Mouse (Mus musculus) embryonic facial prominence, embryonic 10.5 days (tissue): ENCODE data around the gene Gm11060. TPM values are rescaled to one million over a fixed set of nuclear protein-coding genes. Genes with fewer than 3 reads are reported as not detected.

Source experiments
- DNase-seq: peaks from one replicate; pipeline ENCODE4 v3.0.0-alpha.2; 2017; ENCODE audit warnings: low spot score
- H3K27ac ChIP-seq: fragments of 300-500 bp; sonication (generic); replicated peaks from 2 replicates; pipeline ENCODE4 v1.5.1; 2016; ENCODE audit warnings: mild to moderate bottlenecking
- H3K27me3 ChIP-seq: fragments of 300-500 bp; sonication (generic); replicated peaks from 2 replicates; pipeline ENCODE4 v1.6.1; 2016; ENCODE audit warnings: low read depth, mild to moderate bottlenecking; ENCODE audit not compliant: poor library complexity, severe bottlenecking
- H3K36me3 ChIP-seq: fragments of 300-500 bp; sonication (generic); replicated peaks from 2 replicates; pipeline ENCODE4 v1.6.1; 2016; ENCODE audit warnings: mild to moderate bottlenecking, moderate library complexity
- H3K4me1 ChIP-seq: fragments of 300-500 bp; sonication (generic); 2 replicates; pipeline ENCODE4 v1.6.1; 2016
- H3K4me3 ChIP-seq: fragments of 300-500 bp; sonication (generic); 2 replicates; pipeline ENCODE4 v1.5.1; 2016; ENCODE audit warnings: mild to moderate bottlenecking, moderate library complexity
- H3K9me3 ChIP-seq: fragments of 300-500 bp; sonication (generic); 2 replicates; pipeline ENCODE4 v1.6.1; 2016; ENCODE audit warnings: mild to moderate bottlenecking
- WGBS: fragments of 180-500 bp; shearing (Covaris S2); methylation state at CpG from one replicate; pipeline ENCODE4 v1.1.7; 2016; 5-methylcytosine and 5-hydroxymethylcytosine counted together
- polyA plus RNA-seq: library from polyadenylated mRNA; unstranded; fragments of >200 nt; fragmentation: Nextera tagmentation; extraction: Ambion mirVana; gene quantifications from 2 replicates; pipeline ENCODE4 v1.2.1, GENCODE M21; 2016

Gene Gm11060
- polyA plus RNA-seq, 1 experiment from 2014 or later = not detected

GRCm38 (mm10) chr2:105088005-105088404 lies 3.8 kb upstream of the Gm11060 start:
- Histone ChIP-seq H3K36me3 (no peaks in the 10 kb centered on the region), H3K27me3 (no peaks in the 10 kb centered on the region), H3K9me3 (no peaks in the 10 kb centered on the region), H3K4me1 (peaks cover 3% of the 10 kb centered on the region; the same call in 1 of the 2 replicates), H3K4me3 (no peak overlapping the region), H3K27ac (no peak overlapping the region)
- no peak for DNase-seq
- 85% methylated on average over 3 of the region's 3 CpGs for WGBS

- H3K36me3 ChIP-seq = no peaks in the 10 kb centered on the region
- no peak for DNase-seq
- no peak overlapping the region for H3K4me3 ChIP-seq
- H3K27me3 ChIP-seq = no peaks in the 10 kb centered on the region
- H3K27ac ChIP-seq = no peak overlapping the region
- H3K4me1 ChIP-seq = peaks cover 3% of the 10 kb centered on the region; the same call in 1 of the 2 replicates
- no peaks in the 10 kb centered on the region for H3K9me3 ChIP-seq
- 80% methylated on average over 4 of the region's 4 CpGs for WGBS
Observed at GRCm38 (mm10) chr2:105089083-105089482, 2.7 kb upstream of the Gm11060 start.

- Histone ChIP-seq H3K27me3 (no peaks in the 10 kb centered on the region), H3K9me3 (no peaks in the 10 kb centered on the region), H3K4me3 (no peak overlapping the region), H3K36me3 (no peaks in the 10 kb centered on the region), H3K4me1 (peaks cover 3% of the 10 kb centered on the region; the same call in 1 of the 2 replicates), H3K27ac (no peak overlapping the region)
- 80% methylated on average over 7 of the region's 7 CpGs for WGBS
- no peak for DNase-seq
Observed at GRCm38 (mm10) chr2:105089581-105090508, 2.0 kb upstream of the Gm11060 start.

GRCm38 (mm10) chr2:105090991-105091390 lies 827 bp upstream of the Gm11060 start:
- no peak for DNase-seq
- Histone ChIP-seq H3K9me3 (no peaks in the 10 kb centered on the region), H3K4me3 (no peak overlapping the region), H3K27me3 (no peaks in the 10 kb centered on the region), H3K36me3 (no peaks in the 10 kb centered on the region), H3K27ac (no peak overlapping the region), H3K4me1 (peaks cover 3% of the 10 kb centered on the region; the same call in 1 of the 2 replicates)
- 85% methylated on average over 5 of the region's 5 CpGs for WGBS

GRCm38 (mm10) chr2:105097294-105097953 lies 5.6 kb downstream of the Gm11060 start:
- H3K36me3 ChIP-seq = no peaks in the 10 kb centered on the region
- no peak for DNase-seq
- no peaks in the 10 kb centered on the region for H3K9me3 ChIP-seq
- 90% methylated on average over 22 of the region's 22 CpGs for WGBS
- no peak overlapping the region for H3K4me3 ChIP-seq
- H3K27ac ChIP-seq = no peak overlapping the region
- no peaks in the 10 kb centered on the region for H3K27me3 ChIP-seq
- H3K4me1 ChIP-seq = peaks cover 9% of the 10 kb centered on the region

- Histone ChIP-seq H3K4me1 (peaks cover 9% of the 10 kb centered on the region), H3K4me3 (no peak overlapping the region), H3K9me3 (no peaks in the 10 kb centered on the region), H3K27me3 (no peaks in the 10 kb centered on the region), H3K36me3 (no peaks in the 10 kb centered on the region), H3K27ac (no peak overlapping the region)
- DNase-seq = no peak
- 88% methylated on average over 7 of the region's 7 CpGs for WGBS
Observed at GRCm38 (mm10) chr2:105099410-105099809, 7.6 kb downstream of the Gm11060 start.

GRCm38 (mm10) chr2:105100541-105100940 lies 8.7 kb downstream of the Gm11060 start:
- H3K36me3 ChIP-seq = no peaks in the 10 kb centered on the region

GRCm38 (mm10) chr2:105108703-105109158 lies 16.9 kb downstream of the Gm11060 start:
- Histone ChIP-seq H3K4me1 (no peaks in the 10 kb centered on the region), H3K36me3 (no peaks in the 10 kb centered on the region), H3K9me3 (no peaks in the 10 kb centered on the region), H3K4me3 (no peak overlapping the region), H3K27me3 (peaks cover 31% of the 10 kb centered on the region), H3K27ac (no peak overlapping the region)
- peak; percentile 19 for DNase-seq
- 25% methylated on average over 6 of the region's 6 CpGs for WGBS

More at GRCm38 (mm10) chr2:105100541-105100940, 8.7 kb downstream of the Gm11060 start:
- H3K27me3 ChIP-seq = no peaks in the 10 kb centered on the region
- no peak overlapping the region for H3K27ac ChIP-seq
- peaks cover 9% of the 10 kb centered on the region for H3K4me1 ChIP-seq
- WGBS = 57% methylated on average over 7 of the region's 7 CpGs
- DNase-seq = no peak
- no peak overlapping the region for H3K4me3 ChIP-seq
- H3K9me3 ChIP-seq = no peaks in the 10 kb centered on the region

- Histone ChIP-seq H3K9me3 (no peaks in the 10 kb centered on the region), H3K36me3 (no peaks in the 10 kb centered on the region), H3K27ac (no peak overlapping the region), H3K4me3 (no peak overlapping the region), H3K4me1 (no peaks in the 10 kb centered on the region), H3K27me3 (peaks cover 82% of the 10 kb centered on the region)
- DNase-seq = no peak
- 13% methylated on average over 9 of the region's 9 CpGs for WGBS
Observed at GRCm38 (mm10) chr2:105114074-105114473, 22.3 kb downstream of the Gm11060 start.

GRCm38 (mm10) chr2:105117669-105118068 lies 25.9 kb downstream of the Gm11060 start:
- Histone ChIP-seq H3K4me3 (no peak overlapping the region), H3K36me3 (no peaks in the 10 kb centered on the region), H3K9me3 (no peaks in the 10 kb centered on the region), H3K27ac (no peak overlapping the region), H3K4me1 (peaks cover 4% of the 10 kb centered on the region), H3K27me3 (peaks cover 96% of the 10 kb centered on the region)
- DNase-seq = no peak
- WGBS = 76% methylated on average over 8 of the region's 8 CpGs

- no peaks in the 10 kb centered on the region for H3K36me3 ChIP-seq
- no peak overlapping the region for H3K4me3 ChIP-seq
- peak; percentile 51 for DNase-seq
- H3K27ac ChIP-seq = no peak overlapping the region
- H3K4me1 ChIP-seq = peaks cover 25% of the 10 kb centered on the region
- no peaks in the 10 kb centered on the region for H3K9me3 ChIP-seq
- under 1% methylated on average over 8 of the region's 8 CpGs for WGBS
- peaks cover 99% of the 10 kb centered on the region for H3K27me3 ChIP-seq
Observed at GRCm38 (mm10) chr2:105122216-105122615, 30.4 kb downstream of the Gm11060 start.

GRCm38 (mm10) chr2:105122886-105123285 lies 31.1 kb downstream of the Gm11060 start:
- peak; percentile 68 for DNase-seq
- Histone ChIP-seq H3K9me3 (no peaks in the 10 kb centered on the region), H3K27ac (no peak overlapping the region), H3K27me3 (peaks cover 99% of the 10 kb centered on the region), H3K4me1 (peaks cover 29% of the 10 kb centered on the region), H3K36me3 (no peaks in the 10 kb centered on the region), H3K4me3 (peak overlapping the region; percentile 42)
- under 1% methylated on average over 27 of the region's 27 CpGs for WGBS
